Mouse (Mus musculus): ENCODE measurements around the gene Brf1. TPM values are rescaled to one million over a fixed set of nuclear protein-coding genes. Genes with fewer than 3 reads are reported as not detected.
A peak's percentile ranks its signal among the peaks of the same experiment; 100 is the strongest.

The Brf1 gene
- total RNA-seq, 2 experiments from 2014 or later: 41.4 to 55.5 TPM

GRCm38 (mm10) chr12:113021488-113021887, 21.0 kb upstream of the Brf1 start:
- no peak for DNase-seq (ENCODE audit: low spot score in 2 of 2)
- intact Hi-C loops (cut with DNase I): no loop called here

- DNase-seq (ENCODE audit: low spot score in 2 of 2): no peak
- intact Hi-C loops (cut with DNase I): no loop called here
These were observed 18.3 kb upstream of the Brf1 start for GRCm38 (mm10) chr12:113018763-113019162.

GRCm38 (mm10) chr12:113017429-113017984, 17.0 kb upstream of the Brf1 start:
- no peak for DNase-seq (ENCODE audit: low spot score in 2 of 2)
- intact Hi-C loops (cut with DNase I): no loop called here

GRCm38 (mm10) chr12:113016976-113017375, 16.5 kb upstream of the Brf1 start:
- intact Hi-C loops (cut with DNase I): no loop called here
- DNase-seq (ENCODE audit: low spot score in 2 of 2): peak; percentile 81 to 86

GRCm38 (mm10) chr12:113015956-113016355, 15.5 kb upstream of the Brf1 start:
- intact Hi-C loops (cut with DNase I): loop anchor here (2.0 kb wide), 1 partner anchor 59 kb away; the partner anchor contains the start of gene Tex22
- no peak for DNase-seq (ENCODE audit: low spot score in 2 of 2)

- intact Hi-C loops (cut with DNase I): loop anchor here (2.0 kb wide), 1 partner anchor 60 kb away; the partner anchor contains the start of gene Tex22
- DNase-seq (ENCODE audit: low spot score in 2 of 2): peak; percentile 37 to 57
These were observed 14.4 kb upstream of the Brf1 start for GRCm38 (mm10) chr12:113014561-113015556.

- intact Hi-C loops (cut with DNase I): loop anchor here (2.0 kb wide), 1 partner anchor 61 kb away; the partner anchor contains the start of gene Tex22
- DNase-seq (ENCODE audit: low spot score in 2 of 2): peak; percentile 92 to 95
These were observed 13.4 kb upstream of the Brf1 start, which contains the start of gene Pacs2 for GRCm38 (mm10) chr12:113013604-113014558. Gene Pacs2 (plus strand): TSS chr12:113014508.

- intact Hi-C loops (cut with DNase I): no loop called here
These were observed 12.6 kb upstream of the Brf1 start for GRCm38 (mm10) chr12:113013021-113013491.

GRCm38 (mm10) chr12:113012443-113012842, 11.9 kb upstream of the Brf1 start:
- DNase-seq (ENCODE audit: low spot score in 2 of 2): no peak
- intact Hi-C loops (cut with DNase I): no loop called here

More at GRCm38 (mm10) chr12:113013021-113013491, 12.6 kb upstream of the Brf1 start:
- DNase-seq (ENCODE audit: low spot score in 2 of 2): peak; percentile 20 to 26

- intact Hi-C loops (cut with DNase I): no loop called here
- no peak for DNase-seq (ENCODE audit: low spot score in 2 of 2)
These were observed 11.3 kb upstream of the Brf1 start for GRCm38 (mm10) chr12:113011702-113012360.

GRCm38 (mm10) chr12:113004993-113005392, 4.5 kb upstream of the Brf1 start:
- intact Hi-C loops (cut with DNase I): loop anchor here (2.0 kb wide), 1 partner anchor 98 kb away; no protein-coding TSS in a partner anchor
- peak; percentile 37 to 49 for DNase-seq (ENCODE audit: low spot score in 2 of 2)

GRCm38 (mm10) chr12:113004011-113004410, 3.5 kb upstream of the Brf1 start:
- no peak for DNase-seq (ENCODE audit: low spot score in 2 of 2)
- intact Hi-C loops (cut with DNase I): loop anchor here (2.0 kb wide), 1 partner anchor 99 kb away; no protein-coding TSS in a partner anchor

- intact Hi-C loops (cut with DNase I): no loop called here
- DNase-seq (ENCODE audit: low spot score in 2 of 2): no peak
These were observed 2.2 kb upstream of the Brf1 start for GRCm38 (mm10) chr12:113002667-113003066.

- intact Hi-C loops (cut with DNase I): loop anchor here (2.0 kb wide), 1 partner anchor 74 kb away; the partner anchor contains the start of gene Tex22
- no peak for DNase-seq (ENCODE audit: low spot score in 2 of 2)
These were observed 600 bp upstream of the Brf1 start for GRCm38 (mm10) chr12:113001133-113001474.

- intact Hi-C loops (cut with DNase I): loop anchor here (2.0 kb wide), 2 partner anchors 23 to 75 kb away; partner anchors contain the start of genes Btbd6 and Tex22
- no peak for DNase-seq (ENCODE audit: low spot score in 2 of 2)
These were observed 773 bp downstream of the Brf1 start for GRCm38 (mm10) chr12:112999569-113000293.

GRCm38 (mm10) chr12:112994153-112994552, 6.4 kb downstream of the Brf1 start:
- no peak for DNase-seq (ENCODE audit: low spot score in 2 of 2)
- intact Hi-C loops (cut with DNase I): no loop called here

- no peak for DNase-seq (ENCODE audit: low spot score in 2 of 2)
- intact Hi-C loops (cut with DNase I): no loop called here
These were observed 9.1 kb downstream of the Brf1 start for GRCm38 (mm10) chr12:112991444-112991843.

All from left cerebral cortex, postnatal 36 days (tissue).